Comparison of ENCODE assay signal across 15 mouse cellular contexts in the genomic region with DNA sequence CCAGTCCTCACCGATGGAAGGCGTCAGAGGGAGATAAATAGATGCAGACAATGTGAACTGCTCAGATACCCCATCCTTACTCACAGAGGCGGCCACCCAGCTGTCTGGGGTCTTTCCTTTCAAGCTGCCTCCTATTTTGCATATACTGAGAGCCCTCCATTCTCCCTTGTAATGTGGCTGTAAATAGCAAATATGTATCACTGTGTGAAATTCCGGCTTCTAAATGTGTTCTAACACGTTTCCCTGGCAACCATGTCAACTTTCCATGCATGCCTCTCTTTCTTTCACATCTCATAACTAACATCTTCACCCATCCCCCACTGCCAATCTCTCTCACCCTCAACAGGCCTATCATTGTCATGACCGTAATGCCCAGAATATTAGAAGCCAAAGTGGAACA.
A peak's percentile ranks its signal among the peaks of the same experiment; 100 is the strongest.
DNase-seq lines count a peak whose midpoint lies in the region; ATAC-seq and TF ChIP-seq lines count a peak whose summit lies in the region.
"Had no signal": no experiment of that assay in that cellular context is flagged by ENCODE, and none has a peak within 500 bp of the region (broad histone marks: within the 10 kb centered on the region; RNA-seq: fewer than 3 reads in every experiment).

No protein-coding gene starts in this region.

- H3K9ac ChIP-seq in forebrain, postnatal 0 days = no peak overlapping the region
- no peak overlapping the region for H3K9ac ChIP-seq in midbrain, embryonic 13.5 days (replicated peaks)
- H3K9ac ChIP-seq: heart, embryonic 15.5 days; liver, embryonic 12.5 days had no signal

- H3K4me1 ChIP-seq in forebrain, postnatal 0 days (ENCODE audit: insufficient read depth) = no peaks in the 10 kb centered on the region
- peaks cover 14% of the 10 kb centered on the region for H3K4me1 ChIP-seq in midbrain, embryonic 13.5 days (replicated peaks)
- H3K4me1 ChIP-seq: heart, embryonic 15.5 days; liver, embryonic 12.5 days had no signal

- no peak for TF ChIP-seq CTCF in forebrain, postnatal 0 days (IDR thresholded peaks at IDR 0.05; ENCODE audit: low read depth)

- H3K4me2 ChIP-seq in forebrain, postnatal 0 days (ENCODE audit: low read depth) = no peak overlapping the region
- H3K4me2 ChIP-seq in midbrain, embryonic 13.5 days (replicated peaks) = no peak overlapping the region
- H3K4me2 ChIP-seq: heart, embryonic 15.5 days; liver, embryonic 12.5 days had no signal

- H3K9me3 ChIP-seq in forebrain, postnatal 0 days (ENCODE audit: low read length) = no peaks in the 10 kb centered on the region
- no peaks in the 10 kb centered on the region for H3K9me3 ChIP-seq in midbrain, embryonic 13.5 days
- H3K9me3 ChIP-seq: heart, embryonic 15.5 days; liver, embryonic 12.5 days had no signal

- DNase-seq in frontal cortex, postnatal 14 days (ENCODE audit: low spot score in 2 of 2) = no peak
- DNase-seq in brain, adult 2 months (ENCODE audit: low read depth, low spot score) = peak; percentile 37
- DNase-seq in forebrain, postnatal 0 days = peak; percentile 77
- DNase-seq in gastrocnemius, adult 18-20 months (ENCODE audit: low spot score) = no peak
- no peak for DNase-seq in layer of hippocampus, postnatal 25 days (ENCODE audit: extremely low spot score in 1 of 2, low spot score in 1 of 2)
- DNase-seq in cerebellum, postnatal 36 days = no peak
- DNase-seq: adrenal gland, postnatal 14 days; cerebellum, adult 11 months; kidney, postnatal 36 days; lung, postnatal 14 days; thymus, adult 2 months had no signal

- H3K36me3 ChIP-seq in forebrain, postnatal 0 days (ENCODE audit: insufficient read depth) = no peaks in the 10 kb centered on the region
- H3K36me3 ChIP-seq in midbrain, embryonic 13.5 days = no peaks in the 10 kb centered on the region
- H3K36me3 ChIP-seq: heart, embryonic 15.5 days; liver, embryonic 12.5 days had no signal

- H3K27me3 ChIP-seq in forebrain, postnatal 0 days (ENCODE audit: insufficient read depth, low read length) = no peaks in the 10 kb centered on the region
- H3K27me3 ChIP-seq in midbrain, embryonic 13.5 days = no peaks in the 10 kb centered on the region
- H3K27me3 ChIP-seq: heart, embryonic 15.5 days; liver, embryonic 12.5 days had no signal

- 0 out of 2 replicates have a peak overlapping the region, but pooled peaks have one; percentile 51 for H3K27ac ChIP-seq in forebrain, postnatal 0 days (ENCODE audit: low read depth, low read length)
- peak overlapping the region; percentile 20; the same call in 1 of the 2 replicates for H3K27ac ChIP-seq in midbrain, embryonic 13.5 days
- H3K27ac ChIP-seq: heart, embryonic 15.5 days; liver, embryonic 12.5 days had no signal

- ATAC-seq in frontal cortex, adult (ENCODE audit: low TSS enrichment) = peak; percentile 77; the same call in 1 of the 2 replicates
- peak; percentile 94 for ATAC-seq in forebrain, postnatal 0 days
- ATAC-seq in midbrain, embryonic 13.5 days = peak; percentile 86
- ATAC-seq: liver, embryonic 12.5 days had no signal

- no peak overlapping the region for H3K4me3 ChIP-seq in forebrain, postnatal 0 days (ENCODE audit: low read depth, low read length)
- no peak overlapping the region for H3K4me3 ChIP-seq in midbrain, embryonic 13.5 days (replicated peaks)
- H3K4me3 ChIP-seq: heart, embryonic 15.5 days; liver, embryonic 12.5 days had no signal

- 25% methylated on average over 6 of the region's 6 CpGs for WGBS in forebrain, postnatal 0 days
- 21% methylated on average over 6 of the region's 6 CpGs for WGBS in midbrain, embryonic 13.5 days

Comparison
In these comparisons a context has a peak if more than half of its experiments do, and no peak if none do; other contexts are left out.
1. DNase-seq: peak in brain, adult 2 months (single experiment) and forebrain, postnatal 0 days (single experiment); none in frontal cortex, postnatal 14 days (0 of 2), gastrocnemius, adult 18-20 months (single experiment), layer of hippocampus, postnatal 25 days (0 of 2) and cerebellum, postnatal 36 days (0 of 2).
2. Peak in every context shown above with its lines, with median percentiles within 50 percentile points of each other: ATAC-seq.